Mouse (Mus musculus) cortical plate, adult 2 months (tissue): ENCODE data around the gene Lad1. TPM values are rescaled to one million over a fixed set of nuclear protein-coding genes. Genes with fewer than 3 reads are reported as not detected.

Experiments
- H3K27ac ChIP-seq: fragments of 200-500 bp; 2 replicates; pipeline ENCODE4 v1.5.1; 2012; ENCODE audit warnings: low read length, control low read depth, inconsistent platforms; ENCODE audit not compliant: insufficient read depth
- H3K4me1 ChIP-seq: fragments of 200-500 bp; 2 replicates; pipeline ENCODE4 v1.6.1; 2011; ENCODE audit warnings: low read length; ENCODE audit not compliant: control insufficient read depth, insufficient read depth
- H3K4me3 ChIP-seq: fragments of 200-500 bp; 2 replicates; pipeline ENCODE4 v1.5.1; 2011; ENCODE audit warnings: mild to moderate bottlenecking, low read length, control low read depth; ENCODE audit not compliant: insufficient read depth
- CTCF ChIP-seq: fragments of 200-500 bp; IDR thresholded peaks from 2 replicates; pipeline ENCODE4 v1.5.1; 2011; ENCODE audit warnings: mild to moderate bottlenecking, control low read depth, low read length; ENCODE audit not compliant: insufficient read depth; ENCODE audit errors: extremely low read depth
- POLR2A ChIP-seq: fragments of 200-500 bp; IDR thresholded peaks from 2 replicates; pipeline ENCODE4 v1.6.1; 2011; ENCODE audit warnings: mild to moderate bottlenecking, low read length, control low read depth; ENCODE audit not compliant: insufficient read depth; ENCODE audit errors: extremely low read depth
- polyA plus RNA-seq: library from polyadenylated mRNA; depleted of rRNA; stranded (reverse); fragments of >200 nt; gene quantifications from 2 replicates; pipeline ENCODE4 v1.2.3, GENCODE M21; 2012; rRNA removed

Lad1 gene
- 2.9 and 3.0 TPM in 2 replicates for polyA plus RNA-seq

DNA sequence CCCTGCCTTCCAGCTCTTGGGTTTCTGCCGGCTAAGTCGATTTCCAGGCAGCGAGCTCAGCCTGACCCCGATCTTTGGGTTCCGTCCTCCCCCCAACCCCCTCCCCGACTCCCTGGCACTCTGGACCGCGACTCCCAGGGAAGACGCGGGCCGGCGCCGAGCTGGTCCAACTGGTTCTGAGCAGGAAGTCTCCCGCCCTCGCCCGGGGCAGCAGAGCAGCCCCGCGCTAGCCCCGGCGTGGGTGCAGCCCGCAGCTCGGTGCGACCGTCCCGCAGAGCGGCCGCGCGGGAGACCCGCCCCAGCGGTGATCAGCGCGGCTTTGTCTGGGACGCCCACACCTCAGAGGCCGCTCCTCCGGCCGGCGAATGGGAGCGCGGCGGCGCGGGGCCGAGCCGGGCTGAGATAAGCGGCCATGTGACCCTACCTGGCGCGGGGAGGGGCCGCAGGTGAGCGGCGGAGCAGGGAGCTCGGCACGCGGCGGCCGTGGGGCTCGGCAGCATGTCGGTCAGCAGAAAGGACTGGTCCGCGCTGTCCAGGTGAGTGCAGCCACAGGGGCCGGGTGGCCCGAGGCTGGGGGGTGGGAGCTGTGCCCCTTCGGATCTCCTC, at the start of gene Lad1:
Lad1 (plus strand) TSS at position 118 of the 606 bp plus-strand sequence.
- Histone ChIP-seq H3K4me1 (no peaks in the 10 kb centered on the region), H3K27ac (no peak within 1 kb of the TSS), H3K4me3 (peak within 1 kb of the TSS; percentile 0; the same call in 1 of the 2 replicates)
- TF ChIP-seq POLR2A, result no peak
- no peak for TF ChIP-seq CTCF

DNA sequence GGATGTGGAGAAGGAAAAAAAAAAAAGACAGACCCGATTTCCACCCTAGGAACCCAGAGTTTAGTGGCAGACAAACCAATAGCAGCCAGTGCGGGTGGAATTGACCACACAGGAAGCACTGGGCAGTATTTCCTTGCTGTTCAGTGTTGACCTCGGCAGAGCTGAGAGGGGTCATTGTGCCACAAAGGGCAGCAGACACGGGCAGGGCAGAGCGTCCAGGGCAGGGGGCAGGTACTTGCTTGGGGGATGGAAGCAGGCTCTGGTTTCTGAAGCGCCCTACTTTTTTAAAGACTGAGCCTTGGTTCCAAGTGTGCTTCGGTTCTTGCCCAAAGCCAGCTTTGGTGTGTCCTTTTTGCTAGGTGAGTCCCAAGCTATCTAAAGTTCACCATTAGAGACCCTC, 48.2 kb upstream of the Lad1 start:
- TF ChIP-seq CTCF (no peak), POLR2A (no peak)
- Histone ChIP-seq H3K4me1 (no peaks in the 10 kb centered on the region; the same call in 1 of the 2 replicates), H3K27ac (no peak overlapping the region), H3K4me3 (no peak overlapping the region)

DNA sequence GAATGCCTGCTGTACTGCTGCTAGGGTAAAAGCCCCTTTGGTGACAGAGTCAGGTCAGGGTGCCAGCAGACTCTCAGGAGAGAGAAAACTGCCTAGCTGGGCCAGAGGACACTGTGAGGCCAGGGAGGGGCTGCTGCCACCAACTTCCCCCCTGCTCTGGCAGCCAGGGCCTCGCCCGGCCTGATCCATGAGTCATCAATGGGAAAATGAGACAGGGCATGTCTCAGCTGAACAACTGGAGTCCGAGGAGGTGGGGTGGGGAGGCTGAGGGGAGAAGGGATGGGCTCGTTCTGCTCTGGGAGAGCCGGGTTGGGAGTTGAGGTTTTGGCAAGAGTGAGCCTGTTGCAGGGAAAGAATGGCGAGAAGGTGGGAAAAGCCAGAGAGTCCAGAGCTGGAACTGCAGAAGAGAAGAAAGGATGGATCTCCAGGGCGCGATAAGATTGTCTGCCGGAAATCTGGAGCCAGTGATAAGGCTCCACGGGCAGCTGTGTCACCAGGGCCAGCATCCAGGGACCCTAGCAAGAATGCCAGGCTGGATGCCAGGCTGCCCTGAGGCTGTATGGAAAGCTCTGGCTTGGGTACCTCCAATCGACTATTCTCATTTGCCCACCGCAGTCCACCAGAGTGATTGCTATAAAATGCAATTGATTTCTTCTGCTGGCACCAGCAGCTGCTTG, 47.4 kb upstream of the Lad1 start:
- no peak for TF ChIP-seq POLR2A
- TF ChIP-seq CTCF, result no peak
- no peak overlapping the region for H3K27ac ChIP-seq
- H3K4me3 ChIP-seq, result no peak overlapping the region
- no peaks in the 10 kb centered on the region; the same call in 1 of the 2 replicates for H3K4me1 ChIP-seq

DNA sequence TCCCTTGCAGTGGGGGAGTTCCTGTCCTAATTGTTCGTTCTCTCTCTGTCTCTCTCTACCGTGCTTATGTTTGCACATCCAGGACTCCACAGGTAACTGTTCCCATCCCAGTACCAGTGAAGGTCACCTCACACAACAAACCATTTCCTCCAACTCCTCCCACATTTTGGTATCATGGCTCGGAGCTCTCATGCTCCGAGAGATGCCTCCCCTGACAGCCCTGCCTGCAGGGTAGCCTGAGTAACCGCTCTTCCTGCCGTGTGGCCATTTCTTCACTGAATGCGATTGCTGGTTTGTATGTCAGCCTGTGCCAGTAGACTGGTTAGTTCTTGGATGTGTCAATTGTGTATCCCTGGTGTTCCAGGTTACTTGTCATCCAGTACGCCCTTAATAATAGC, 46.8 kb upstream of the Lad1 start:
- Histone ChIP-seq H3K27ac (no peak overlapping the region), H3K4me3 (no peak overlapping the region), H3K4me1 (peaks cover 2% of the 10 kb centered on the region; the same call in 1 of the 2 replicates)
- TF ChIP-seq POLR2A (no peak), CTCF (no peak)

DNA sequence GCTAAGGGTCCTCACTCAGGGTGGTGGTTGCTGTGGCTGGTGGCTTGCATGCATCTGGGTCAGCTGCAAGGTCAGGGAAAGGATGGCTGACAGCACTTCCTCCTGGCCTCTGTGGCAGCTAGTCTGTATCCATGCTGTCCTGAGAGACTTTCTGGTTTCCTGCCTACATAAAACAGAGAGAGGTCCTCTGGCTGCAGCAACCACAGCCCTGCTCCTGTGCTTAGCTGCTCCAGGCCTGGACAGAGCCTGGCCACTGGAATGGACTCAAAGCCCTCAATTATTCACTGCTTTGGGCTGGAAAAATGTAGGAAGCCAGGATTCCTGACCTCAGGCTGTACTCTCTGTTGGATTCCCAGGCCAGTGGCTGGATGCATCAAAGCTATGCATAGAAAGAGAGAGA, 41.8 kb upstream of the Lad1 start:
- H3K4me3 ChIP-seq, result no peak overlapping the region
- H3K27ac ChIP-seq, result no peak overlapping the region
- TF ChIP-seq POLR2A (no peak), CTCF (no peak)
- 0 out of 2 replicates have a peak, but pooled peaks cover 2% of the 10 kb centered on the region for H3K4me1 ChIP-seq

DNA sequence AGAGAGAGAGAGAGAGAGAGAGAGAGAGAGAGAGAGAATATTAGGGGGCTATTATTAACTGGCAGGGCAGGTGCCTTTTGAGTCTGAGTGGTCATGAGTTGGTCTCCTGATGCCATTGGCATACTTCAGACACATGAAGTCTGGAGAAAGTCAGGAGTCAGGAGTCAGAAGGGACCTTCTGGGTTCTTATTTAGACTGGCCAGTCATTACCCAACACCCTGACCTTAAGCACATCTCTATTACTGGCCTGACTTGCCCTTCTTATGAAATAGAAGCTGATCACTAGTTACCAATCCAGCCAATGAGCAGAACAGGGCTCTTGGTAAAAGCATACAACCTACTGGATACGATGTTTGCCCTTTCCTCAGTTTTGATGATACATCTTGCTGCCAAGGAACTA, 41.4 kb upstream of the Lad1 start:
- no peak overlapping the region for H3K4me3 ChIP-seq
- no peak overlapping the region for H3K27ac ChIP-seq
- H3K4me1 ChIP-seq, result 0 out of 2 replicates have a peak, but pooled peaks cover 2% of the 10 kb centered on the region
- no peak for TF ChIP-seq CTCF

DNA sequence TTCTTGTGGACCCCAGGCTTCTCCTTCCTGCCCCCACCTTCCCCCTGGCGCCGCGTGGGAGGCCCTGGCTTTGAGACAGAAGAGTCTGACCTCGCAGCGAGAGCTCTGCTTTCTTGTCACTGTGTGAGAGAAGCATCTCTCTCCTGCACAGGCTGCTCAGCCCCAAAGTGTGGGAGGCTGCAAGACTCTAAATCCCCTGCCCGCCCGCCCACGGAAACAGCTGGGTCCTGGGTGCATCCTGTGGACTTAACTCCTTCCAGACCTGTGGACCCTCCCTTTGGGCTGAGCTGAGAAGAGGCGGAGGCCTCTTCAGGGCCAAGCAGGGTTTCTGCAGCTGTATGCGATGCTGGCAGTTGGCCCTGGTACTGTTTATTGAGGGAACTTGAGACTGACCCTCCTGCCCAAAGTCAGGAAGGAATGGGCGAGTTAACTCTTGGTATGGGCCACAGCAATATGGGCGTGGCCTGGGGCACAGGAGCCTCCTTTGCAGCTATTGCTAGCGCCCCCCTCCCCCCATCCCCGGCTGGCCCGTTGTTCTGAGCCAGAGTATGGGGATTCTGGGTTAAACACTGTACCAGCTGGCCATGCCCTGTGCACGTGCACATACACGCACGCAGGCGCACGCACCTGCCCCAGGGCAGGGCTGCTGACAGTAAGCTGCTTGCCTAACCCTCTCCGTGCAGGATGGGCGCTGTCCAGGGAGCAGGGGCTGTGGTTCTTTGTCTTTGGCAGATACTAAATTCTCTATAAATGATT, 39.4 kb upstream of the Lad1 start, which contains the start of gene Tnni1:
Tnni1 (plus strand) TSS at position 655 of the 756 bp plus-strand sequence.
- Histone ChIP-seq H3K4me3 (no peak within 1 kb of the TSS), H3K27ac (0 out of 2 replicates have a peak within 1 kb of the TSS, but pooled peaks have one; percentile 51), H3K4me1 (0 out of 2 replicates have a peak, but pooled peaks cover 2% of the 10 kb centered on the region)
- TF ChIP-seq CTCF (no peak), POLR2A (no peak)

DNA sequence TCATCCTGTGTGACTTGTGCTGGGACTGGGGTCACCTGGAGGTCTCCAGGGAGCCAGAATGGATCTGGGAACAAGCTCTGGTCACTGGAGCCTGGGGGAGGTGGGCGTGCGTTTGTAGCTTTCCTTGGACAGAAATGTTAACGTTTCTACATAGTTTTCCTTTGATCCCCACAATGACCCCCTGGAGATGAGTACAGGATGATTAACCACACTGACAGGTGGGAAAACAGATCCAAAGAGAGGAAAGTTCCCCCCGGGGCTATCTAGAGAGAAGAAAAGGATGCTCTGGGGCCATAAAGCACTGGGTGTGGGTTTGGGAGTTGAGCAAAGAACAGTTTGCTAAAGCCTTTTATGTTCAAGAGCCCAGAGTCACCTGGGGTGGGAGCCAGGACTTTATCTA, 37.7 kb upstream of the Lad1 start:
- H3K4me1 ChIP-seq, result 0 out of 2 replicates have a peak, but pooled peaks cover 2% of the 10 kb centered on the region
- TF ChIP-seq POLR2A (no peak), CTCF (no peak)
- H3K27ac ChIP-seq, result peak overlapping the region; percentile 12; the same call in 1 of the 2 replicates
- H3K4me3 ChIP-seq, result no peak overlapping the region

DNA sequence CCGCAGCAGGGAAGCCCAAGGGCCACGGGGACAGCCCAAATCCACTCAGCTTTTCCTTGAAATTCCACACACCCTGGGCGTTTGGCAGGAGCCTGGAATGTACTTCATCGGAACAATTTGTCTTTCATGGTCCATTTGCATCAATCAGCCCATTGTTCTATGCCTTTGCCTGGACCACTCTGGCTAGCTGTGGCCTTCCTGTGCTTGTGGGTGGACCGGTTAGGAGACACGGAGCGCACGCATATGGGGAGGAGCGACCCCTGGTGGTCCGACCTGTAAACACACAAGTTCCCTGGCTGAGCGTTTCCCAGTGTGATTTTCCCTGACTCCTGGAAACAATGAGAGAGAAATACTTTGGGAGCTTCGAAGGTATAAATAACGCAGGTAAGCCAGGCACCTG, 37.2 kb upstream of the Lad1 start:
- H3K4me3 ChIP-seq, result no peak overlapping the region
- peak; percentile 94 for TF ChIP-seq CTCF
- no peak for TF ChIP-seq POLR2A
- peak overlapping the region; percentile 12; the same call in 1 of the 2 replicates for H3K27ac ChIP-seq
- 0 out of 2 replicates have a peak, but pooled peaks cover 2% of the 10 kb centered on the region for H3K4me1 ChIP-seq

DNA sequence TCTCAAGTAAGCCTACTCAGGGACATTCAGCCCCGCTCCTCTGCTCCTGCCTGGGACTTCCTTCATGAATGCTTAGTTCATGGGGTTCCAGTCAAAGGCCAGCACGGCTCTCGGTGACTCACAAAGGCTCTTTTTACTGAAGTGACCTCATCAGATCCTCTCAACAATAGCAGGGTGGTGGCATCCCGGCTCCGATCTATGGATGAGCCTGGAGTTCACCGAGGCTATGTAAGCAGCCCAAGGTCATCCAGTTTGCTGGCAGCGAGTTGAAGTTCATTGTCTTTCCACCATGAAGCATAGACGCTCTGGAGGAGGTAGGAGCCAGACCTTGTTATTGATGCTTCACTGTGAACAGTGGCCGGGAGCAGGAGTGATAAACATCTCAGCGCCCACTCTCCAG, 35.6 kb upstream of the Lad1 start:
- TF ChIP-seq CTCF (no peak), POLR2A (no peak)
- peak overlapping the region; percentile 30 for H3K4me3 ChIP-seq
- H3K27ac ChIP-seq, result peak overlapping the region; percentile 82
- no peaks in the 10 kb centered on the region for H3K4me1 ChIP-seq
